Mouse (Mus musculus) T-helper 17 cell (primary cell): ENCODE measurements at regions not wholly inside any gene's neighbourhood (a gene's known extent, or its start where the extent isn't known, plus 50 kb on each side); places are given as distances from the start of the nearest gene placed in this dataset.

Source experiments
- in situ Hi-C, 2 experiments: fragments of 300-600 bp; cut with MboI, MseI; formaldehyde crosslinking; loops; 1 replicate in 1 of 2; 2 replicates in 1 of 2; pipeline ENCODE4 v1.15.1; 2025; ENCODE audit warnings: high pct_unique_total_duplicates in 2 of 2

DNA sequence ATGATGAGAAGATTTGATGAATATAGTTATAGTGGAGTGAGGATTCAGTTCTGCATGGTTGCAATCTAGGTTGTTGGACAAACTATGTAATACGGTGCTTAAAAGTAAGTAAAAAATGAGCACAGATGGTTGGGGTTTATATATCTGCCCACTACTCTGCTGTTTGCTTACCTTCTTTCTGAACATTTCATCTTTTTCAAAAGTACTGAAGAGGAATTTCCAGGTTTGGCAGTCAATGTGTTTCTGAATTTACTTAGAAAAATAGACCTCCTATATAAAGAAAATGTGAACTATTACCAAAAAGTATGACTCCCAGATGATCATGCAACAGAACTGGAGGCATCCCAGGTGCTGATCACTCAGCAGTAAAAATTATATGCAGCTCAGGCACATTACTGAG, 878.3 kb downstream of the Plod2 start:
- in situ Hi-C loops = loop anchor here in 1 of 2 experiments (5.0 kb wide), 1 partner anchor 48 kb away; no protein-coding TSS in a partner anchor

DNA sequence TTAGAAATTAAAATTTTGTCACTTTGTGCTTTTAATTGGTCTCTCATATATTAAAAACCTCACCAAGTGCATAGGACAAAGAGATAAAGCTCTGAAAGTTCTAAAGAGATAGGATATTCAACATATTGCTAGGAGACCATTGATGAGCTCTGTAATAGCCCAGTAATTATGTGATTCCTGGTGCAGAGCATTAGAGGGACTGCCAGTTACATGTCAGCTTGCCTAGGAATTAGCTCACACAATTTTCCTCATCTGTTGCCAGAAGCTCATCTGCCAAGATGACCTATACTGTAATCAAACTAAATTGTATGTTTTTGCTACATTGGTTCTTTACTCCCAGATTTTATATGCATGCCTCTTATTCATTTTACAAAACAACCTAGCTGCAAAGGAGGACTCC, 890.3 kb downstream of the Plod2 start:
- in situ Hi-C loops = no loop called here

DNA sequence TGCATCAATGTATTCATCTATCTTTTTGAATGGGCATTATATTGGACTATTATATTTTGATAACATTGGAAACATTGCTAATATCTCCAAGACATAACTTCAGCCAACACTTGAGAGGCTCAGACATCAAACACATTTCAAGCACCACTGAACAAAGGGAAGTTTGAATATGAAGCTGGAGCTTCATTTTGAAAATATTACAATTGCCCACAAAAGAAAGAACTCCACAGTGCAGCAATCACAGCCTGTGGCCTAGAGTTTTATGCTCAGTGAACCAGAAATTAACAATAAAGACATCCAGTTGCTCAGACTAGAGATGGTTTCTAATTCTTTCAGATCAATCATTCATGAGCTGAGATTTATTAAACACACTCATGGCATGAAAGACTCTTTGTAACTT, 916.7 kb downstream of the Plod2 start:
- in situ Hi-C loops = no loop called here
